Mouse (Mus musculus) olfactory bulb, adult 2 months (tissue): ENCODE results near the gene Col15a1.

Experiments
- CTCF ChIP-seq: fragments of 200-500 bp; IDR thresholded peaks from 2 replicates; pipeline ENCODE4 v1.5.1; 2012; ENCODE audit warnings: low read depth, mild to moderate bottlenecking, low read length, moderate library complexity; ENCODE audit not compliant: insufficient read depth
- POLR2A ChIP-seq: fragments of 200-500 bp; IDR thresholded peaks from 2 replicates; pipeline ENCODE4 v1.6.1; 2012; ENCODE audit warnings: mild to moderate bottlenecking, low read depth, low read length, moderate library complexity; ENCODE audit not compliant: insufficient read depth

DNA sequence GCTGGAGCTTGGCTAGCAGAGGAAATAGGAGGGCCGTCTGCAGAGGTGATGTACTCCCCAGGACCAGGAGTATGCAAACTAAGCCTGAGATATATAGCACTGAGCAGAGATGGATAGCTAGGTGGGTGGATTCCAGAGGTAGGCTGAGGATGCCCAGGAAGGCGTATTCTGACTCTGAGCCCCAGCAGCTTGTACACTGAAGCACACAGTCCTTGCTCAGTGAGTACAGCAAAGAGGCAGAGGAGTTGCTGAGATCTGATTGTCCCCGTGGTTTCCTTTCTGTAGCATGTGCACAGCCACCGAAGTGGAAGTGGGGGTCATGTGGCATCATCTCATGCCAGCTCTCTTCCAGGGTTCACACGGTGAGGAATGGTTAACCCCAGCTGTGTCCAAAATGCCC lies 54.0 kb downstream of the Col15a1 start:
- TF ChIP-seq POLR2A (no peak), CTCF (no peak)
